Mouse (Mus musculus) midbrain, embryonic 16.5 days (tissue): ENCODE measurements at regions not wholly inside any gene's neighbourhood (a gene's known extent, or its start where the extent isn't known, plus 50 kb on each side); places are given as distances from the start of the nearest gene placed in this dataset.

Experiments used
- ATAC-seq: fragments of 200-750 bp; cut with Nextera tagmentation; 2 replicates; pipeline ENCODE4 v1.8.0; 2017; ENCODE audit warnings: moderate TSS enrichment
- H3K27ac ChIP-seq: fragments of 300-500 bp; sonication (generic); 2 replicates; pipeline ENCODE4 v1.5.1; 2014; ENCODE audit warnings: mild to moderate bottlenecking, low read length, mixed read lengths
- H3K27me3 ChIP-seq: fragments of 300-500 bp; sonication (generic); 2 replicates; pipeline ENCODE4 v1.6.1; 2014; ENCODE audit warnings: low read depth, low read length, mixed read lengths; ENCODE audit not compliant: control insufficient read depth, insufficient read depth
- H3K36me3 ChIP-seq: fragments of 300-500 bp; sonication (generic); 2 replicates; pipeline ENCODE4 v1.6.1; 2014; ENCODE audit warnings: mild to moderate bottlenecking, low read length, moderate library complexity, mixed read lengths; ENCODE audit not compliant: control insufficient read depth, insufficient read depth
- H3K4me1 ChIP-seq: fragments of 300-500 bp; sonication (generic); 2 replicates; pipeline ENCODE4 v1.6.1; 2014; ENCODE audit warnings: mild to moderate bottlenecking, low read length, mixed read lengths; ENCODE audit not compliant: control insufficient read depth, insufficient read depth
- H3K4me2 ChIP-seq: fragments of 300-500 bp; sonication (generic); 2 replicates; pipeline ENCODE4 v1.6.1; 2014; ENCODE audit warnings: mild to moderate bottlenecking, low read length, mixed read lengths
- H3K4me3 ChIP-seq: fragments of 300-500 bp; sonication (generic); 2 replicates; pipeline ENCODE4 v1.5.1; 2014; ENCODE audit warnings: low read depth, mild to moderate bottlenecking, low read length, moderate library complexity, mixed read lengths
- H3K9ac ChIP-seq: fragments of 300-500 bp; sonication (generic); 2 replicates; pipeline ENCODE4 v1.6.1; 2014; ENCODE audit warnings: low read depth, low read length, mixed read lengths
- H3K9me3 ChIP-seq: fragments of 300-500 bp; sonication (generic); replicated peaks from 2 replicates; pipeline ENCODE4 v1.6.1; 2014; ENCODE audit warnings: mild to moderate bottlenecking, low read length, mixed read lengths; ENCODE audit not compliant: control insufficient read depth, poor library complexity, severe bottlenecking
- WGBS: fragments of 180-500 bp; shearing (Covaris S2); extraction: QIAGEN DNeasy Blood & Tissue Kit; methylation state at CpG from one replicate; pipeline ENCODE4 v1.1.7; 2014; 5-methylcytosine and 5-hydroxymethylcytosine counted together

- H3K4me3 ChIP-seq, result no peak overlapping the region
- WGBS, result 90% methylated on average over 8 of the region's 8 CpGs
- ATAC-seq, result no peak
Measured at GRCm38 (mm10) chr7:74632217-74632616, 77.6 kb upstream of the Slco3a1 start.

GRCm38 (mm10) chr7:74628799-74629468 is 74.4 kb upstream of the Slco3a1 start:
- Histone ChIP-seq H3K4me2 (no peak overlapping the region), H3K4me1 (no peaks in the 10 kb centered on the region), H3K36me3 (no peaks in the 10 kb centered on the region), H3K27ac (no peak overlapping the region), H3K27me3 (no peaks in the 10 kb centered on the region), H3K9ac (no peak overlapping the region), H3K9me3 (no peaks in the 10 kb centered on the region), H3K4me3 (no peak overlapping the region)
- WGBS, result 92% methylated on average over 6 of the region's 6 CpGs
- no peak for ATAC-seq

More at GRCm38 (mm10) chr7:74632217-74632616, 77.6 kb upstream of the Slco3a1 start:
- Histone ChIP-seq H3K4me1 (no peaks in the 10 kb centered on the region), H3K27ac (no peak overlapping the region), H3K36me3 (no peaks in the 10 kb centered on the region), H3K9ac (no peak overlapping the region), H3K4me2 (no peak overlapping the region), H3K9me3 (no peaks in the 10 kb centered on the region), H3K27me3 (no peaks in the 10 kb centered on the region)
